Mouse (Mus musculus): ENCODE measurements around the gene Vps51. TPM values are rescaled to one million over a fixed set of nuclear protein-coding genes. Genes with fewer than 3 reads are reported as not detected.

The Vps51 gene
- 57.8 and 61.4 TPM in 2 replicates for polyA plus RNA-seq (2015; fragmentation: Nextera tagmentation; extraction: Ambion mirVana)

DNA sequence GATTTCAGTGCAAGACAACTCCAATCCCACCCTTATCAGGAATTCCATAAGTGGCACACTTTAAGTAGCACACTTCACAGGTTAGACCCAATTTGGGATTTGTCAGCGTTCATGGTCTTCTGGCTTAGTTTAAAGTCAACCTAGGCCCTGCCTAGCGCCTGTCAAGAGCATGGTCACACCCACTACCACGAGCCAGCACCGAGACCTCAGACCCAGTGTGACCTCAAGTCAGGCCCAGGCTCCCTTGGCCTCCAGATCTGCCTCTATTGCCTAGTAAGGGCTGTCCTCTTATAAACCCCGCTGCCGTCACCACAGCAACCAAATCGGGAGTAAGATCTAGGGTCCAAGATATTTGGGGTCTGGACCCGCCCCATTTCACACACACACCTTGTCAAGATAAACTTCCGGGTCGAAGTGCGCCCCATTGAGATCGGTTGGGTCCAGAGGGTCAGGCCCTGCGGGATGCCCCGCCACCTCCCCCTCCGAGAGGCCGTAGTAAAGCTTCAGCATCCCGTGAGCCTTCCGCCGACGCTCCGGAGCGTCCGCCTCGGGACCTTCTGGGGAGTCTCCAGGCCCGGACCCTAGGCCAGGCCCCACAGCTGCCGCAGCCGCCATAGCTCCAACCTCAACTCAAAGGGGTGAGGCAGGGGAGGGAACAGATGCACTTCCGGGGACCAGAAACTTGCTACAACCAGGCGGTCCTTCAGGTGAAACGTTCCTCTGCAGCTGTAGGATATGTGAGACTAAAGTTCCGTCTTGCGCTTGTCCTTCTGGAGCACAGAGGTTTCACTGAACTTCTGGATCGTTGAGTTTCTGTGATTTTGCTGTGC is at the start of gene Vps51:
TSS of gene Vps51 (minus strand) at position 668 of the 830 bp plus-strand sequence.
- TF ChIP-seq CTCF (IDR thresholded peaks at IDR 0.05; ENCODE audit: low read depth): no peak
- Histone ChIP-seq H3K4me3 (replicated peaks; ENCODE audit: low read depth, low read length) (peak within 1 kb of the TSS; percentile 89), H3K4me2 (ENCODE audit: low read length) (peak within 1 kb of the TSS; percentile 91), H3K27me3 (ENCODE audit: insufficient read depth, low read length) (no peaks in the 10 kb centered on the region), H3K27ac (peak within 1 kb of the TSS; percentile 85), H3K9me3 (replicated peaks; ENCODE audit: low read length) (no peaks in the 10 kb centered on the region), H3K36me3 (ENCODE audit: insufficient read depth, low read length) (peaks cover 28% of the 10 kb centered on the region), H3K4me1 (replicated peaks; ENCODE audit: insufficient read depth, low read length) (peaks cover 9% of the 10 kb centered on the region), H3K9ac (ENCODE audit: low read depth, low read length) (peak within 1 kb of the TSS; percentile 83)
- DNase-seq (ENCODE audit: low spot score): peak; percentile 97
- peak; percentile 83 for ATAC-seq (replicated peaks; ENCODE audit: low FRiP score, low read depth)
- under 1% methylated on average over 33 of the region's 33 CpGs for WGBS

- no peak for ATAC-seq (replicated peaks; ENCODE audit: low FRiP score, low read depth)
- 23% methylated on average over 4 of the region's 4 CpGs for WGBS
Measured at GRCm38 (mm10) chr19:6126289-6126688, 49.3 kb upstream of the Vps51 start.

DNA sequence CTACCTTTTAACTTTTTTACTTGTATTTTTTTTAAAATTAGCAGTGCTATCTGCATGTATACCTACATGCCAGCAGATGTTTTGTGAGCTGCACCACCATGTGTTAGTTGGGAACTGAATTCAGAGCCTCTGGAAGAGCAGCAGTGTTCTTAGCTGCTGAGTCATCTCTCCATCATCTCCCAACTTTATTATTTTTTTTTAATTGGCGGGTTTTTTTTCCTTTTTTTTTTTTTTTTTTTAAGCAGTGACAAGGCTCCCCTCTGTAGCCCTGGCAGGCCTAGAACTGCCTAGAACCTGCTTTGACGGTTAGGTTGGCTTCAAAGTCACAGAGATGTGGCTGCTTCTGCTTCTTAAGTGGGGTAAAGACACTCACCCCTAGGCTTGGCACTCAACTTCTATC is 47.9 kb upstream of the Vps51 start:
- Histone ChIP-seq H3K9me3 (replicated peaks; ENCODE audit: low read length) (no peaks in the 10 kb centered on the region), H3K4me1 (replicated peaks; ENCODE audit: insufficient read depth, low read length) (no peaks in the 10 kb centered on the region; the same call in 1 of the 2 replicates), H3K27ac (no peak overlapping the region), H3K9ac (ENCODE audit: low read depth, low read length) (no peak overlapping the region), H3K27me3 (ENCODE audit: insufficient read depth, low read length) (no peaks in the 10 kb centered on the region), H3K36me3 (ENCODE audit: insufficient read depth, low read length) (no peaks in the 10 kb centered on the region), H3K4me3 (replicated peaks; ENCODE audit: low read depth, low read length) (no peak overlapping the region), H3K4me2 (ENCODE audit: low read length) (no peak overlapping the region)
- 80% methylated on average over 2 of the region's 2 CpGs for WGBS
- DNase-seq (ENCODE audit: low spot score): no peak
- no peak for ATAC-seq (replicated peaks; ENCODE audit: low FRiP score, low read depth)
- no peak for TF ChIP-seq CTCF (IDR thresholded peaks at IDR 0.05; ENCODE audit: low read depth)

More at GRCm38 (mm10) chr19:6126289-6126688, 49.3 kb upstream of the Vps51 start:
- Histone ChIP-seq H3K4me2 (ENCODE audit: low read length) (no peak overlapping the region), H3K36me3 (ENCODE audit: insufficient read depth, low read length) (no peaks in the 10 kb centered on the region), H3K4me3 (replicated peaks; ENCODE audit: low read depth, low read length) (no peak overlapping the region), H3K9me3 (replicated peaks; ENCODE audit: low read length) (no peaks in the 10 kb centered on the region), H3K9ac (ENCODE audit: low read depth, low read length) (no peak overlapping the region), H3K27me3 (ENCODE audit: insufficient read depth, low read length) (no peaks in the 10 kb centered on the region), H3K4me1 (replicated peaks; ENCODE audit: insufficient read depth, low read length) (no peaks in the 10 kb centered on the region; the same call in 1 of the 2 replicates), H3K27ac (no peak overlapping the region)
- peak; percentile 55 for DNase-seq (ENCODE audit: low spot score)
- TF ChIP-seq CTCF (IDR thresholded peaks at IDR 0.05; ENCODE audit: low read depth): peak; percentile 86

DNA sequence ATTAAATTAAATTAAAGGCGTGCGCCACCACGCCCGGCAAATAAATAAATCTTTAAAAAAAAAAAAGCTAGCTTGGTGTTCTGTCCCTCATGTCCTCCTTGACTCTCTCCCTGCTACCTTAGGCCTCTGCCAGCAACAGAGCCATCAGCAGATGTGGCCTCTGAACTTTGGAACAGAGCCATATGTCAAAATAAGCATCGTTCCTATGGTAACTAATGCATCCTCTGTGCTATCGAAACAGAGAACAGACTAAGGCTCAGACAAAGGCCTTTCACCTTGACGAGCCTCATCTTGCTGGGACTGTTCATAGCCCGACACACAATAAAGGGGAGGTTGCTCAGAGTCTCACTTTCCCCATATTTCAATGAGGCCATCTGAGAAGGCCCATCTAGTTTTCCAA is 46.3 kb upstream of the Vps51 start:
- H3K4me3 ChIP-seq (replicated peaks; ENCODE audit: low read depth, low read length): no peak overlapping the region
- WGBS: 75% methylated on average over 8 of the region's 8 CpGs
- H3K27ac ChIP-seq: no peak overlapping the region
- TF ChIP-seq CTCF (IDR thresholded peaks at IDR 0.05; ENCODE audit: low read depth): no peak
- no peaks in the 10 kb centered on the region for H3K27me3 ChIP-seq (ENCODE audit: insufficient read depth, low read length)
- H3K9ac ChIP-seq (ENCODE audit: low read depth, low read length): no peak overlapping the region
- no peaks in the 10 kb centered on the region; the same call in 1 of the 2 replicates for H3K4me1 ChIP-seq (replicated peaks; ENCODE audit: insufficient read depth, low read length)
- DNase-seq (ENCODE audit: low spot score): no peak
- no peak overlapping the region for H3K4me2 ChIP-seq (ENCODE audit: low read length)
- no peak for ATAC-seq (replicated peaks; ENCODE audit: low FRiP score, low read depth)
- no peaks in the 10 kb centered on the region for H3K9me3 ChIP-seq (replicated peaks; ENCODE audit: low read length)
- H3K36me3 ChIP-seq (ENCODE audit: insufficient read depth, low read length): no peaks in the 10 kb centered on the region

DNA sequence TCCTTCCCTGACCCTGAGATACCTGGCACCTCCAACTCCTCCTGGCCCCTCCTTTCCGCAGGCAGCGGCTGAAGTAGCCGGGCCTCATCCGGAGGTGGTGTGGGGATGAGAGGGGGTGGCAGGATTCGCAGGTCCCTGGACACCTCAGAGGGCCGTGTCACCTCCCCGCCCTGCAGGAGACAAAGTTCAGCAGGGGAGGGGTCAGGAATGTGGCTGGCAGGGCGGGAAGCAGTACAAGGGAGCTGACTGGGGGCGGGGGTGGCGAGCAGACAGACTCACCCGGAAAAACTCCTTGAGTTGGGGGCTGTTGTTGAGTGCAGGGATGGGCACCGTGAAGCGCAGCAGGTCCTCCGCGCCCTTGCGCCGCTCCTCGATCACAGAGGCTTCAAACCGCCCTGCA is 44.7 kb upstream of the Vps51 start:
- Histone ChIP-seq H3K27ac (no peak overlapping the region), H3K27me3 (ENCODE audit: insufficient read depth, low read length) (no peaks in the 10 kb centered on the region), H3K4me2 (ENCODE audit: low read length) (no peak overlapping the region), H3K36me3 (ENCODE audit: insufficient read depth, low read length) (no peaks in the 10 kb centered on the region), H3K9ac (ENCODE audit: low read depth, low read length) (no peak overlapping the region), H3K4me3 (replicated peaks; ENCODE audit: low read depth, low read length) (no peak overlapping the region), H3K9me3 (replicated peaks; ENCODE audit: low read length) (no peaks in the 10 kb centered on the region), H3K4me1 (replicated peaks; ENCODE audit: insufficient read depth, low read length) (peaks cover 4% of the 10 kb centered on the region)
- no peak for TF ChIP-seq CTCF (IDR thresholded peaks at IDR 0.05; ENCODE audit: low read depth)
- WGBS: 28% methylated on average over 19 of the region's 19 CpGs
- no peak for DNase-seq (ENCODE audit: low spot score)
- ATAC-seq (replicated peaks; ENCODE audit: low FRiP score, low read depth): no peak

DNA sequence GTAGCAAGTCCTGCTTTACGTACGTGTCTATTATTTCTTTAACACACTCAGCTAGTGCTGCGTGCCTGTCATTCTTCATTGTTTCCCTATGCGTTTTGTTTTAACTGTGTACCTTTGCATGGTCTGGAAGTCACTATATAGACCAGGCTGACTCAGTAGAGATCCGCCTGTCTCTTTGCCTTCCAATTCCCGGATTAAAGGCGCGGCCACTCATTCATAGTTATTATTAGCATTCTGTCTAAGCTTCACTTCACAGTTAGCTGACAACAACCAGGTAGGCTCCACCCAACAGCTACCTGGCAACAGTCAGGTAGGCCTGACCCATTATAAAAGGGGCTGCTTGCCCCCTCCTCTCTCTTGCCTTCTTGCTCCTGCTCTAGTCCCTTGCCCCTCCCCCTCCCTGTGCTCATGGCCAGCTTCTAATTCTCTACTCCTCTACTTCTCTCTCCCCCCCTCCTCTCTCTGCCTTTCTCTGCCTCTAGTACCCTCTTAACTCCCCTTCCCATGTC is 41.7 kb upstream of the Vps51 start:
- H3K4me3 ChIP-seq (replicated peaks; ENCODE audit: low read depth, low read length): peak overlapping the region; percentile 79
- H3K9ac ChIP-seq (ENCODE audit: low read depth, low read length): peak overlapping the region; percentile 38; the same call in 1 of the 2 replicates
- peak overlapping the region; percentile 98 for H3K4me2 ChIP-seq (ENCODE audit: low read length)
- WGBS: 2% methylated on average over 8 of the region's 8 CpGs
- ATAC-seq (replicated peaks; ENCODE audit: low FRiP score, low read depth) (no peak), DNase-seq (ENCODE audit: low spot score) (no peak)
- no peaks in the 10 kb centered on the region for H3K9me3 ChIP-seq (replicated peaks; ENCODE audit: low read length)
- peaks cover 5% of the 10 kb centered on the region for H3K4me1 ChIP-seq (replicated peaks; ENCODE audit: insufficient read depth, low read length)
- peaks cover 17% of the 10 kb centered on the region for H3K36me3 ChIP-seq (ENCODE audit: insufficient read depth, low read length)
- TF ChIP-seq CTCF (IDR thresholded peaks at IDR 0.05; ENCODE audit: low read depth): no peak
- H3K27me3 ChIP-seq (ENCODE audit: insufficient read depth, low read length): no peaks in the 10 kb centered on the region
- peak overlapping the region; percentile 95 for H3K27ac ChIP-seq

All from kidney, postnatal 0 days (tissue).